ENCODE assay signal across 8 mouse cellular contexts in genomic region chr8:64946820-64947697, GRCm38 (mm10). TPM values are rescaled to one million over a fixed set of nuclear protein-coding genes. Genes with fewer than 3 reads are reported as not detected.
A peak's percentile ranks its signal among the peaks of the same experiment; 100 is the strongest.
DNase-seq lines count a peak whose midpoint lies in the region; ATAC-seq and TF ChIP-seq lines count a peak whose summit lies in the region.

Gene Tmem192, plus strand, starts transcription at chr8:64947185.

- no peak for TF ChIP-seq CTCF in gastrocnemius, adult 2 months (IDR thresholded peaks at IDR 0.05)
- no peak; the same call in 1 of the 2 replicates for TF ChIP-seq CTCF in hindbrain, postnatal 0 days (IDR thresholded peaks at IDR 0.05; ENCODE audit: low read depth)

- H3K9me3 ChIP-seq in hindbrain, postnatal 0 days (ENCODE audit: low read length) = no peaks in the 10 kb centered on the region
- peaks cover 4% of the 10 kb centered on the region; the same call in 1 of the 2 replicates for H3K9me3 ChIP-seq in megakaryocyte, embryonic 14.5 days

- H3K4me2 ChIP-seq in hindbrain, postnatal 0 days (ENCODE audit: low read depth, low read length) = peak within 1 kb of the TSS; percentile 59

- peak; percentile 78 for DNase-seq in WW6 (ENCODE audit: low read depth, low spot score)
- peak; percentile 79 to 92 for DNase-seq in cerebellum, postnatal 4 days (ENCODE audit: low spot score in 2 of 2)
- peak; percentile 96 for DNase-seq in gastrocnemius, adult 2 months
- peak; percentile 93 for DNase-seq in hindbrain, postnatal 0 days (ENCODE audit: low spot score)
- peak; percentile 91 to 93 for DNase-seq in left cerebral cortex, adult 8-10 months (ENCODE audit: low spot score in 2 of 2)
- peak; percentile 94 for DNase-seq in right cerebral cortex, postnatal 10 days (ENCODE audit: low spot score in 2 of 2)
- peak; percentile 96 for DNase-seq in urinary bladder, postnatal 25 days (ENCODE audit: low spot score)

- peak within 1 kb of the TSS; percentile 75 for H3K9ac ChIP-seq in hindbrain, postnatal 0 days (replicated peaks; ENCODE audit: low read length)

- ATAC-seq in hindbrain, postnatal 0 days = peak; percentile 94

- peak within 1 kb of the TSS; percentile 98 for H3K4me3 ChIP-seq in gastrocnemius, adult 2 months
- H3K4me3 ChIP-seq in hindbrain, postnatal 0 days (ENCODE audit: low read length) = peak within 1 kb of the TSS; percentile 85
- peak within 1 kb of the TSS; percentile 98 for H3K4me3 ChIP-seq in megakaryocyte, embryonic 14.5 days (replicated peaks)

- H3K27ac ChIP-seq in gastrocnemius, adult 2 months = peak within 1 kb of the TSS; percentile 95
- H3K27ac ChIP-seq in hindbrain, postnatal 0 days = peak within 1 kb of the TSS; percentile 94

- WGBS in hindbrain, postnatal 0 days = under 1% methylated on average over 63 of the region's 73 CpGs

- intact Hi-C loops in gastrocnemius, adult 2 months (cut with DNase I) = loop anchor here (5.0 kb wide), 1 partner anchor 215 kb away; the partner anchor contains the start of gene Msmo1

- H3K36me3 ChIP-seq in hindbrain, postnatal 0 days (ENCODE audit: insufficient read depth, low read length) = no peaks in the 10 kb centered on the region
- H3K36me3 ChIP-seq in megakaryocyte, embryonic 14.5 days (replicated peaks; ENCODE audit: low read length) = peaks cover 2% of the 10 kb centered on the region

- peaks cover 4% of the 10 kb centered on the region; the same call in 1 of the 2 replicates for H3K4me1 ChIP-seq in hindbrain, postnatal 0 days (ENCODE audit: insufficient read depth, low read length)
- peaks cover 50% of the 10 kb centered on the region for H3K4me1 ChIP-seq in megakaryocyte, embryonic 14.5 days

- no peaks in the 10 kb centered on the region for H3K27me3 ChIP-seq in hindbrain, postnatal 0 days (ENCODE audit: insufficient read depth, low read length)
- peaks cover 8% of the 10 kb centered on the region for H3K27me3 ChIP-seq in megakaryocyte, embryonic 14.5 days (replicated peaks)

RNA-seq across cellular contexts. Expression of gene Tmem192, which starts in this region (rescaled TPM):
- total RNA-seq in gastrocnemius, adult 2 months (2021) = 10 to 100 TPM; 18.6 to 21.4 TPM
- 21.1 and 22.8 TPM in 2 replicates for total RNA-seq in hindbrain, postnatal 0 days (2014; rRNA removed)
- 45.4 and 47.0 TPM in 2 replicates for polyA plus RNA-seq in hindbrain, postnatal 0 days (2015; fragmentation: Nextera tagmentation; extraction: Ambion mirVana)
- 10 to 100 TPM; 29.7 to 31.6 (median 30.9) TPM for total RNA-seq in left cerebral cortex, adult 8-10 months (2022)
- polyA plus RNA-seq in megakaryocyte, embryonic 14.5 days (2012; ENCODE audit: insufficient read depth, low replicate concordance) = 7.5 and 32.5 TPM in 2 replicates

Comparison
In these comparisons a context has a peak if more than half of its experiments do, and no peak if none do; other contexts are left out.
1. Peak in every context shown above with its lines: DNase-seq, ATAC-seq, H3K4me3 ChIP-seq and H3K27ac ChIP-seq.